Mouse (Mus musculus) neural tube, embryonic 13.5 days (tissue): ENCODE data around the gene Ifi211. TPM values are rescaled to one million over a fixed set of nuclear protein-coding genes. Genes with fewer than 3 reads are reported as not detected.
"Not testable (repeated sequence)": the region's sequence is repeated elsewhere in the genome, so short reads cannot be mapped to it uniquely, and the experiment has no call there.

Source experiments
- ATAC-seq: fragments of 200-750 bp; cut with Nextera tagmentation; 2 replicates; pipeline ENCODE4 v1.8.0; 2017; ENCODE audit warnings: low read depth, mild to moderate bottlenecking, moderate TSS enrichment, moderate library complexity
- H3K27ac ChIP-seq: fragments of 300-500 bp; sonication (generic); replicated peaks from 2 replicates; pipeline ENCODE4 v1.5.1; 2015; ENCODE audit warnings: moderate library complexity, mild to moderate bottlenecking, inconsistent platforms
- H3K27me3 ChIP-seq: fragments of 300-500 bp; sonication (generic); 2 replicates; pipeline ENCODE4 v1.6.1; 2015; ENCODE audit warnings: mild to moderate bottlenecking, inconsistent platforms
- H3K36me3 ChIP-seq: fragments of 300-500 bp; sonication (generic); 2 replicates; pipeline ENCODE4 v1.6.1; 2015; ENCODE audit warnings: mild to moderate bottlenecking, inconsistent platforms
- H3K4me1 ChIP-seq: fragments of 300-500 bp; sonication (generic); replicated peaks from 2 replicates; pipeline ENCODE4 v1.6.1; 2015; ENCODE audit warnings: inconsistent platforms
- H3K4me2 ChIP-seq: fragments of 300-500 bp; sonication (generic); 2 replicates; pipeline ENCODE4 v1.6.1; 2015; ENCODE audit warnings: inconsistent platforms, mild to moderate bottlenecking, moderate library complexity
- H3K4me3 ChIP-seq: fragments of 300-500 bp; sonication (generic); 2 replicates; pipeline ENCODE4 v1.5.1; 2015; ENCODE audit warnings: mild to moderate bottlenecking, inconsistent platforms
- H3K9ac ChIP-seq: fragments of 300-500 bp; sonication (generic); 2 replicates; pipeline ENCODE4 v1.6.1; 2015; ENCODE audit warnings: moderate library complexity, mild to moderate bottlenecking, inconsistent platforms
- H3K9me3 ChIP-seq: fragments of 300-500 bp; sonication (generic); 2 replicates; pipeline ENCODE4 v1.6.1; 2016; ENCODE audit warnings: inconsistent platforms
- WGBS: fragments of 180-500 bp; shearing (Covaris S2); methylation state at CpG from one replicate; pipeline ENCODE4 v1.1.7; 2015; 5-methylcytosine and 5-hydroxymethylcytosine counted together
- polyA plus RNA-seq: library from polyadenylated mRNA; unstranded; fragments of >200 nt; fragmentation: Nextera tagmentation; extraction: Ambion mirVana; gene quantifications from 2 replicates; pipeline ENCODE4 v1.2.1, GENCODE M21; 2015

Gene Ifi211
- polyA plus RNA-seq, 1 experiment from 2014 or later: 0.31 TPM

DNA sequence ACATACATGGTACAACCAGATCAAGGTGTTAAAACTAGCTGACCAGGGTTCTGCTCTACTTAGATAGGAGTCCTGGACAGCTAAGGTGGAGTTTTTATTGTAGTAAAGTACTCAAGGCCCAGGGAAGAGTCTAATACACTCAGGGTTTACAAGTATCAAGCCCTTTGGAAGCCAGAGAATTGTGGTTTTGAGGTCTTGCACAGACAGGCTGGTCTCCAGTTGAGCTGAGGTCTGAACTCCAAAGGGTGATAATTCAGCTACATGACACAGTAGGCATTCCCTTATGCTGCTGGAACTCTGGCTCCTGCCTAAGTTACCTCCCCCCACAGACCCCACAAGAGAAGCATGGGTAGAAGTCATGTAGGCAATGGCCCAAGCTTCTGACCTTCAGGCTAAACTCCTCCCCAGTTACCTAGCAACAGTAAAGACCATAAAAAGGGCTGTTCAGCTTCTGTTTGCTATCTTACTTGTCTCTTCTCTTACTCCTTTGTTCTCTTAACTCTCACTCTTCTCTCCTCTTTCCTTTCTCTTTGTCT, 478 bp upstream of the Ifi211 start:
- H3K4me2 ChIP-seq, H3K4me1 ChIP-seq, H3K9me3 ChIP-seq, H3K9ac ChIP-seq, H3K27me3 ChIP-seq, ATAC-seq, H3K36me3 ChIP-seq, H3K4me3 ChIP-seq, H3K27ac ChIP-seq: not testable (repeated sequence)

DNA sequence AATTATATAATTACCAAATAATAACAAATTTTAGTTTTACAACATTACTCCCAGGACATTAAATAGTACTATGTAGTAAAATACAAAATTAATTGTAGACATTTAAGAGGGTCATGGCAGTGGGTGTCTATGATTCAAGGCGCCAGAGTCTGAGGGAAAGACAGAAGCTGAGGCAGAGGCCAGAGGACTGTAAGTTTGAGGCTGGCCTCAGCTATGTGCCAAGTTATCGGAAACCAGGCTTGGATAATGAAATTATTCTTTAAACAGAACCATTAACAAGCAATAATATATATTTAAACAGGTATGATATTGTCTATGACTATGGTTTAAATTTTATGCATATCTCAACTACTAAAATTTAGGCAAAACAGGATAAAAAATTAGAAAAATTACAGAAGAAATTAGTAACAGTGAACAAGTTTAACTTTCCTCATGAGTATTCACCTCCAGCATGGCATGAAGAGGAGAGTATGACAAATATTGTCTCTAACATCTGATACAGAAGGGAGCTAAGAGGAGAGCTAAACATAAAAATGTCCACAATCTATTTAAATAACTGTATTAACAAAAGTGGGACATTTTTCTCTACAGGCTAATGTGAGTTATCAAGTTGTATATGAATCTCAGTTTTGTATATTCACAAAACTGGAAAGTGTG, 910 bp downstream of the Ifi211 start:
- H3K4me1 ChIP-seq: no peaks in the 10 kb centered on the region
- no peak overlapping the region for H3K4me3 ChIP-seq
- no peaks in the 10 kb centered on the region for H3K27me3 ChIP-seq
- ATAC-seq: no peak
- no peaks in the 10 kb centered on the region for H3K9me3 ChIP-seq
- no peak overlapping the region for H3K4me2 ChIP-seq
- no peak overlapping the region for H3K9ac ChIP-seq
- no peak overlapping the region for H3K27ac ChIP-seq
- 91% methylated on average over 2 of the region's 2 CpGs for WGBS
- no peaks in the 10 kb centered on the region for H3K36me3 ChIP-seq

DNA sequence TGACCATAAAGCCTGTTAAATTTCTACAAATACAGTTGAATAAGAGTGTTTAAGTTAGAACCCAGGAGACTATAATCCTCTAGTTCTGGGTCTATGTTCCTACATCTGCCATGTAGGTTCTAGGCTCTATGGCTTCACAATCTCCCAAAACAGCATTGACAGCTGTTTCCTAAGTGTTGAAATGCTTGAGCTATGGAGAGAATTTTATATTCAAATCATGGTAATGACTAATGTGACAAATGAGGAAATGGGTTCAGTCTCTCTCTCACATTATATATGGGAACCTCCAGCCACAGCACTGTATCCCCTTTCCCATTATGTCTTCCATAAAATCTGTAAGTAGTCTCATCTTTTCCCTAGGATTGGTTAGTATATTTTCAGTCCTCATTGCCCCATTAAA, 4.5 kb downstream of the Ifi211 start:
- not testable (repeated sequence) for H3K9me3 ChIP-seq, H3K4me3 ChIP-seq, H3K36me3 ChIP-seq, H3K4me1 ChIP-seq, ATAC-seq, H3K4me2 ChIP-seq, H3K27ac ChIP-seq, H3K9ac ChIP-seq, H3K27me3 ChIP-seq

DNA sequence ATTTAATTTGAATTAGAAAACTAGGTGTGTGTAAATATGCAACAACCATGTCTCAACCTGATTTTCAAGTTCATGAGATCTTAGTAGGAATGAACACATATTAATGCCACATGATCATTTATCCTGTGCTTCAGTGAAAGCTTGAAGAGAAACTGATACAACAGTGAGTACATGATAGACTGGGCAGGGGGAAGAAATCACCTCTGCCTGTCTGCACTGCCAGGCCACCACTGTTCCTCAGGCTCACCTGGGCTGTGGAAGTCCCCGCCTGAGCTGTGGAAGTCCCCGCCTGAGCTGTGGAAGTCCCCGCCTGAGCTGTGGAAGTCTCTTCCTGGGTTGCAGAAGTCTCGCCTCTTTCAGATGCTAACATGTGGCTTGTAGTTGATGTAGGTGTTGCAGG, 7.0 kb downstream of the Ifi211 start:
- not testable (repeated sequence) for ATAC-seq

DNA sequence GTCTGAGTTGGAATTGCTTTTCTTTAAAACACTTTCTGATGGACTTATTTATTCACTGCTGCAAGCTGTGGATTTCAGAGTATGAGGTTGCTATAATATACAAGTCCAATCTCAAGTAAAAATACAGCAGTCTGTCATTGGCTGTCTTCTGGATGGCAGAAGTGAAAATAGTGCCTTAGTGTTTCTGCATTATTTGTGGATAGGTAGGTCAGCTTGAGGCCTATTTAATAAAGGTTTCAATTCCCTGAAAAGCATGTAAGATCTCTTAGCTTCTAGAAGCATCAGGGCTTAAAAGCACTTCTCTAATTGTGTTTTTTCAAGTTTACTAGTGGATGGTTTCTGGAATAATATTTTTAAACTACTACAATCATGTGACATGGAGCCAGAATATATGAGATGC, 23.1 kb downstream of the Ifi211 start:
- H3K27ac ChIP-seq, H3K4me2 ChIP-seq, H3K4me1 ChIP-seq, ATAC-seq, H3K27me3 ChIP-seq, H3K9me3 ChIP-seq, H3K4me3 ChIP-seq, H3K36me3 ChIP-seq, H3K9ac ChIP-seq: not testable (repeated sequence)

More for the DNA sequence above, 7.0 kb downstream of the Ifi211 start:
- not testable (repeated sequence) for H3K4me3 ChIP-seq, H3K27me3 ChIP-seq, H3K36me3 ChIP-seq, H3K4me2 ChIP-seq, H3K4me1 ChIP-seq, H3K27ac ChIP-seq, H3K9me3 ChIP-seq, H3K9ac ChIP-seq
- WGBS: 92% methylated on average over 4 of the region's 4 CpGs

DNA sequence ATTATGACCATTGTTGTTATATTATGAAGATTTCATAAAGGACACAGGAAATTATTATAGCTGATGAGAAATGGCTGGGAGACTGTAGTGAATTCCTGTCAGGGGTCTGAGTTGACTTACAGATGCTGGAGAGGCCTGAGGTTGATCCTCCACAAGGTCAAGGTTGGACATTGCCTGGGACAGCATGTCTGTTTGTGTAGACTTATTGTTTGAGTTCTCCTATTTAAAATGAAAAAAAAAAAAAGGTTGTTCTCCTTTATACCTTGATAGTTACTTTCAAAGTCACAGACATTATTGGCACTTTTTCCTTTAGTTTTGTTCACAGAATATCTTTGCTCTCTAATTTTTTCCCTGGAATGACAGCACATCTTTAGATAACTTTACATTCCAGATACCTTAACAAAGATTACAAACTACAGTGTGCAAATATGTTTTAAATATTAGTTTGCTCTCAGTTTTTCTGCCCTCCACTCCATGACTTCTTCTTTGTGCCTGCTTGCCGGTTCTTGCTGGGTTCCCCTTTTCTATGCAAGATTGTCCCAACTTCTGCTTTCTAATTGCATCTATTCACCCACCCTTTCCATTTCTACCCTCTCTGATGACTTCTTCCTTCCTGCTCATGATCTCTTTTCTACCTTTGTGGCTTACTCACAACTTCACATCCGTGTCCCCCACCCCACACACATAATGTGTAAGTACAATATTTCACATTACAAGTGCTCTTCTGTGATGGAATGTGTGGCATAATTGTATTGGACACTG, 25.6 kb downstream of the Ifi211 start:
- ATAC-seq, H3K36me3 ChIP-seq, H3K27me3 ChIP-seq, H3K27ac ChIP-seq, H3K4me2 ChIP-seq, H3K4me3 ChIP-seq, H3K9me3 ChIP-seq, H3K4me1 ChIP-seq, H3K9ac ChIP-seq: not testable (repeated sequence)
- WGBS: 85% methylated on average over 1 of the region's 2 CpGs

DNA sequence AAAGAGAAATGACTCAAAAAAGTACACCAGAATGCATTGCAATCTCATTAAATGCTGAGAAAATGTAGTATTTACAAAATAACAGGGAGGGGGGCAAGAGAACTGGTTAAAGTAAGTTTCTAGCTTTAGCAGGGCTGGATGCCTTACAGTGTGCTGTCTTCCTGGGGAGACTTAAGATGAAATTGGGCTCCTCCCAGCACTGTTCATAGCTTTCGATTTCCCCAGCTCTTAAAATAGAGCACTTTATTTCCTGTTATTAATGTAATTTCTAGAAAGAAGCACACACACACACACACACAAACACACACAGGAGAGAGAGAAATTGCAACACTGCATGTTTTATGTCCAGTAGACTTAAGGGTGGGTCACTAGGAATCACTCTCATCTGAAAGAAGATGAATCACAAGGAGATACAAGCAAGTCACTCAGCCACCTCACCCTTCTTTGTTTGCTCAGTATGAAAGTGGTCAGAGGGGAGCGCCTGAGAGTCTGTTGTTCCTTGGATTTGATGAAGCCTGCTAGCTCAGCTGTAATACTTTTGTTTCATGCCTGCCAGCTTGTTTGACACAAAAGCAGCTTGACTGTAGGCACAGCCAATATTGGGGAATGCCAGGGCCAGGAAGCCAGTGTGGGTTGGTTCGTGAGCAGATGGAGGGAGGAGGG, 32.7 kb downstream of the Ifi211 start:
- 78% methylated on average over 3 of the region's 3 CpGs for WGBS

DNA sequence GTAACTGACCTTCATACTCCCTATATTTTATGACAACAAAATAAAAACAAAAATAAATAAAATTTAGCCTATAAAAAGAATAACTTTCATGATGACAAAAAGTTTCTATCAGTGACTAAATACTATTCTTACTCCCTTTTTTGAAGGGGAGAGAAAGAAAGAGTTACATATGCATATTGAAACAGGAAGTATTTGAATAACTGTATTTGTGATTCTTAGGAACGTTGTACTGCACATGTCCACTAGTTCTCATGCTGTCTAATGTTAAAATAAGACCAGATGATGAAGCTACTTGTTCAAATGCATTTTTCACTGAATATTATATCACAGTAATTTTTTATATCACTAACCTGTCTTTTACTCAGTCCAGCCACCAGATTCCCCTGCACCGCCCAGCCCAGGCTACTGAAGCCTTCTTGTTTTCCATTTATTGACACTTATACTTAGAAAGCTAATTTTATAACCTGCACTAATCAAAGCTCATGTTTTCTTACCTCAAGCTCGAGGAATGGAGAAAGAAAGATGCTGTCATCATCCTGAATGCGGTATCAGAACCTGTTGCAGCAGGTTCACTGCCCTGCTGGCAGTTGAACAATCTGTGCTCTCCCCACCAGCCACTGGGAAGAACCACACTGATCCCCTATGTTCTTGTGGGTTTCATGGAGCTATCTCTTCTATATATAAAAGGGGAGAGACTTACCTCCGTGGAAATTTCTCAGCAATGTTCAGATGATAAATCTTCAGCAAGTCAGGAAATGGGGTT, 33.4 kb downstream of the Ifi211 start:
- H3K36me3 ChIP-seq, H3K4me2 ChIP-seq, H3K27ac ChIP-seq, H3K9ac ChIP-seq, H3K27me3 ChIP-seq, H3K4me3 ChIP-seq, H3K4me1 ChIP-seq, H3K9me3 ChIP-seq, ATAC-seq: not testable (repeated sequence)
- 80% methylated on average over 5 of the region's 5 CpGs for WGBS

More for the DNA sequence above, 32.7 kb downstream of the Ifi211 start:
- H3K27ac ChIP-seq, H3K9me3 ChIP-seq, H3K9ac ChIP-seq, ATAC-seq, H3K4me2 ChIP-seq, H3K4me1 ChIP-seq, H3K36me3 ChIP-seq, H3K4me3 ChIP-seq, H3K27me3 ChIP-seq: not testable (repeated sequence)

DNA sequence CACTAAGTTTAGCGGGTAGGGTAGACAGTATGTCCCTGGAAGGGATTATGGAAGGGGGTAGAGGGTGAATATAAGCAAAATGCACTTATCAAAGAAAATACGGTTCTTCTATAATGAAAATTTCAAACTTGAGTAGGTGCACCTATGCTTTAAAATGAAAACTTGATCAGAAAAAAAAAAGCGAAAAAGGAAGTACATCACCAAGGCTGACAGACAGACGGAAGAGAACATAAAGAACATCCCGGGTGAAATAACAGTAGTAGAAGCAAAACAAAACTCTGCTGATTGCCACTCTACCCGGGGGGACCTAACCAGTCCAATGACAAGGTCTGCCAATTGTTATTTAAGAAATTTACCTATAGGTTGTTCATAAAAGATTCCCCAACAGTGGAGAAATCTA, 34.6 kb downstream of the Ifi211 start:
- not testable (repeated sequence) for H3K27me3 ChIP-seq, H3K4me2 ChIP-seq, H3K36me3 ChIP-seq, H3K9ac ChIP-seq, H3K27ac ChIP-seq, H3K4me3 ChIP-seq, H3K4me1 ChIP-seq, H3K9me3 ChIP-seq, ATAC-seq
- 96% methylated on average over 6 of the region's 6 CpGs for WGBS

DNA sequence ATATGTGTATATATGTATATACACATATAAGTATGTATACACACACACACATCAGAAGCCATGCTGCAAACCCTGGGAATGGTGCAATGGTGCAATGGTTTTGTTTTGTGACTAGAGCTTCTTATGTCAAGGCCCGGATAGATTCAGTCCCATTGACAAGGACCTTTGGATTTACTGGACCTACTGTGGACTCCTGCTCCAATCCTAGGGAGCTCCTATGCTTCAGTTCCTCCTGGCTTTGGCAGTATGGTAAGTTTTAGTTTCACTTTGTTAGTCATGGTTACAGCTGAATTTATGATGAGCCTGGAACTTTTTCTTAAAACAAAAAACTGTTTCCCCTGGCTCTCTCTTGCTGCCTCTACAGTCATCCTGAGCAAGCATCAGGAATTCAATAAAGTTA, 35.7 kb downstream of the Ifi211 start:
- H3K4me2 ChIP-seq, H3K9ac ChIP-seq, H3K4me3 ChIP-seq, H3K9me3 ChIP-seq, H3K27ac ChIP-seq, H3K4me1 ChIP-seq, H3K36me3 ChIP-seq, H3K27me3 ChIP-seq, ATAC-seq: not testable (repeated sequence)
- WGBS: 92% methylated on average over 1 of the region's 1 CpGs

DNA sequence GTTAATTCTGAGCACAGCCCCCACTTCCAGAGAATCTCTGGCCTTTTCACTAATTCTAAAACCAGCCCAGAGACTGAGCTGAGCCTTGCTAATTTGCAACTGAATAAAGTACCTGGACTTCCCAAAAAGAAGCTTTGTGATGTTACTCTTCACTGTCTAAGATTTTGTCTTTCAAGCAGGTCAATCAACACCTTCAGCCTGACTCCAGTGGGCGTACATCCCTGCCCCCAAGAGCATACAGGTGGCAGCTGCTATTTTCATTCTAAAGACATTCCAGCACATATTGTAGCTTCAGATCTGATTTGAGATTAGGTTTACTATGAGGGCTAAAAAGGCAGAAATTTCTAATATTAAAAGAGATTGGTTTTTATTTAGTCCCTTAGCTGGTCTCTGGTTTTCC, 44.3 kb downstream of the Ifi211 start:
- H3K9me3 ChIP-seq, H3K9ac ChIP-seq, H3K36me3 ChIP-seq, H3K4me3 ChIP-seq, H3K27ac ChIP-seq, H3K4me1 ChIP-seq, H3K4me2 ChIP-seq, ATAC-seq, H3K27me3 ChIP-seq: not testable (repeated sequence)
- 91% methylated on average over 1 of the region's 1 CpGs for WGBS

DNA sequence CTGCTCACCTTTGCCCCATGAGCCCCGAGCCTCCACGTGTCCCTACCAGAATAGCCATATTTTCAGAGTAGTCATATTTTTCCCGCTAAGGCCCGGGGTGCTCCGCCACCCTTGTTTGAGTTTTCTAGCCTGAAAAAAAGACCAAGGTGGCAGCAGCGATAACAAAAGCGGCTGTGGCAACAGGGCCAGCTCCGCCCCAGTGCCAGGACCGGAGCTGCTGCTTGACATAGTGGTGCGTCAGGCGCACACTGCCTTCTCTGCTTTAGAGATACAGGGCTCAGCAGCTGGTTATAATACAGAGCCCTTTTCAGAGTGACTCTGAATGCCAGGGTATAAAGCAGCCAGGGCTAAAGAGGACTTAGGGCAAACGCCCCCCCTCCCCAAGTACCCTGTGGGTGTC, 46.3 kb downstream of the Ifi211 start:
- no peaks in the 10 kb centered on the region for H3K36me3 ChIP-seq
- no peak for ATAC-seq
- no peaks in the 10 kb centered on the region for H3K9me3 ChIP-seq
- no peaks in the 10 kb centered on the region for H3K4me1 ChIP-seq
- no peak overlapping the region for H3K4me2 ChIP-seq
- WGBS: 88% methylated on average over 12 of the region's 12 CpGs
- no peak overlapping the region for H3K27ac ChIP-seq
- no peak overlapping the region for H3K9ac ChIP-seq
- H3K4me3 ChIP-seq: no peak overlapping the region
- no peaks in the 10 kb centered on the region for H3K27me3 ChIP-seq
